Mouse (Mus musculus) liver, embryonic 16.5 days (tissue): ENCODE results near the gene Tnni3. TPM values are rescaled to one million over a fixed set of nuclear protein-coding genes. Genes with fewer than 3 reads are reported as not detected.

ENCODE experiments used
- ATAC-seq: fragments of 200-750 bp; cut with Nextera tagmentation; 2 replicates; pipeline ENCODE4 v1.8.0; 2017; ENCODE audit warnings: low read depth, mild to moderate bottlenecking, moderate number of reproducible peaks, moderate library complexity
- H3K27ac ChIP-seq: fragments of 300-500 bp; sonication (generic); 2 replicates; pipeline ENCODE4 v1.5.1; 2014; ENCODE audit warnings: mild to moderate bottlenecking, low read length
- H3K27me3 ChIP-seq: fragments of 300-500 bp; sonication (generic); 2 replicates; pipeline ENCODE4 v1.6.1; 2014; ENCODE audit warnings: low read depth, low read length, mixed read lengths; ENCODE audit not compliant: control insufficient read depth, insufficient read depth
- H3K36me3 ChIP-seq: fragments of 300-500 bp; sonication (generic); 2 replicates; pipeline ENCODE4 v1.6.1; 2014; ENCODE audit warnings: mild to moderate bottlenecking; ENCODE audit not compliant: control insufficient read depth, insufficient read depth
- H3K4me1 ChIP-seq: fragments of 300-500 bp; sonication (generic); 2 replicates; pipeline ENCODE4 v1.6.1; 2014; ENCODE audit warnings: low read depth, low read length, mixed read lengths; ENCODE audit not compliant: control insufficient read depth
- H3K4me2 ChIP-seq: fragments of 300-500 bp; sonication (generic); 2 replicates; pipeline ENCODE4 v1.6.1; 2014; ENCODE audit warnings: low read depth, low read length, mixed read lengths
- H3K4me3 ChIP-seq: fragments of 300-500 bp; sonication (generic); 2 replicates; pipeline ENCODE4 v1.5.1; 2014; ENCODE audit warnings: low read depth, mild to moderate bottlenecking, low read length
- H3K9ac ChIP-seq: fragments of 300-500 bp; sonication (generic); 2 replicates; pipeline ENCODE4 v1.6.1; 2014; ENCODE audit warnings: low read depth, low read length
- H3K9me3 ChIP-seq: fragments of 300-500 bp; sonication (generic); replicated peaks from 2 replicates; pipeline ENCODE4 v1.6.1; 2016; ENCODE audit warnings: low read length; ENCODE audit not compliant: control insufficient read depth
- WGBS: fragments of 180-500 bp; shearing (Covaris S2); extraction: QIAGEN DNeasy Blood & Tissue Kit; methylation state at CpG from one replicate; pipeline ENCODE4 v1.1.7; 2014; ENCODE audit not compliant: insufficient replicate concordance; 5-methylcytosine and 5-hydroxymethylcytosine counted together
- polyA plus RNA-seq: library from polyadenylated mRNA; unstranded; fragments of >200 nt; fragmentation: Nextera tagmentation; extraction: Ambion mirVana; gene quantifications from 2 replicates; pipeline ENCODE4 v1.2.1, GENCODE M21; 2015

The Tnni3 gene
- polyA plus RNA-seq, 1 experiment from 2014 or later = 0.32 TPM

DNA sequence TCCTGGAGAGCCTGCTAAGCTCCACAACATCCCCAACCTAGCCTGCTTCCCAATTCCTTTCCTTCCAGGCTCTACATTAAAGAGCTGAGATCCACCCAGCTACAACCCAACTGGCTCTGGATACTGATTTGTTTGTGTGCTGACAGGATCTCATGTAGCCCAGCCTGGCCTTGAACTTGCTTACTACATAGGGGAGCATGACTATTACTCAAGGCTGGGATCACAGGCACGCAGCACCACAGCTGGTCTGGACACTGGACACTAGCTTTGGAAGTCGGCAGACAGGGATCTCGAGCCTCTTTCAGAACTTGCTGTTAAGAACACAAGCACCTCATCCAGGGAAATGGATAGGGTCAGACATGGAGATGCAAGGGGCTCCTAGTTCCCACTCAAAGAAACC lies 27.6 kb downstream of the Tnni3 start:
- Histone ChIP-seq H3K36me3 (peaks cover 4% of the 10 kb centered on the region), H3K4me2 (no peak overlapping the region), H3K4me3 (no peak overlapping the region), H3K9ac (no peak overlapping the region), H3K9me3 (no peaks in the 10 kb centered on the region), H3K4me1 (peaks cover 28% of the 10 kb centered on the region), H3K27ac (no peak overlapping the region), H3K27me3 (no peaks in the 10 kb centered on the region)
- ATAC-seq = no peak
- WGBS = 79% methylated on average over 3 of the region's 3 CpGs

- H3K9ac ChIP-seq = no peak overlapping the region
Measured at GRCm38 (mm10) chr7:4493991-4494390, 30.0 kb downstream of the Tnni3 start.

DNA sequence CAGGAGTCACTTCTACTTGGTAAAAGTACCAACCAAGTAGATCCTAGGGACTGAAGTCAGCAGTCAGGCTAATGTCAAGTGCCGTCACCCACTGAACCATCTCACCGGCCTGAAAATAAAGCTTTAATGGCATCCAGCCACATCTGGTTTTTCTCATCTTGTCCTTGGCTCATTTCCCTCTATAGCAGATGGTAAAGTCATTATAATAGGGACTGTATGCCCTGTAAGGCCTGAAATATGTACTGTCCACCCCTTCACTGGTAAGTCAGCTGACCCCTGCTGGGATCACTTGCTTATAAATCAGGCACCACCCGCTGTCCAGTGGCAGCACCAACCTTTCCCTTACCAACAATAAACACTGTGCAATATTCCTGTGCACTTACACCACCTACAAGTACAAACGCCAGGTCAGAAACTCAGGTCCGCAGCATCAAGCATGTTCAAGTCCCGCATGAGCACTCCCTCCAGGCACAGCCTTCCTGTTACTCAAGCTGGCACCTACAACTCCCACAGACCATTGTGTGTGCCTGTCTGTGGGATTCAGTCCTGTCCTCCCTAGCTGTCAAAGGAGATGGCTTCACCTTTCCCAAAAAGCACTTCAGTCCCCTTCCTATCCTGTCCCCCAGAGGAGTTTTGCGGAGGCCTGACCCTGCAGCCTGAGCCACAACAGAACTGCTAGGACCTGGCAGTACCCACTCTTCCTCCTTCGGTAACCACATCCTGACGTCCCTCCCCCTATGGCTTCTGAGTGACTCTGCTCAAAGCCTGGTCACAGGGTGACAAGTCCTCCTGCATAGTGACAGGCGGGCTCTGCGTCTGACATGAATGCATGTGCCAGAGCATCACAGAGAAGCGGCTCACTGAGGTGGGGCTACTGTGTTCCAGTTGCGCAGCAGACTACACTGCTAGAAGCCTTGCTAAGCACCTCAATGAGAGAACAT lies 31.5 kb downstream of the Tnni3 start:
- Histone ChIP-seq H3K4me2 (no peak overlapping the region), H3K4me1 (peaks cover 16% of the 10 kb centered on the region), H3K27ac (0 out of 2 replicates have a peak overlapping the region, but pooled peaks have one; percentile 5), H3K4me3 (no peak overlapping the region), H3K9ac (no peak overlapping the region), H3K27me3 (no peaks in the 10 kb centered on the region), H3K9me3 (no peaks in the 10 kb centered on the region), H3K36me3 (peaks cover 19% of the 10 kb centered on the region)
- WGBS = 57% methylated on average over 13 of the region's 13 CpGs
- ATAC-seq = no peak

More at GRCm38 (mm10) chr7:4493991-4494390, 30.0 kb downstream of the Tnni3 start:
- H3K4me2 ChIP-seq = no peak overlapping the region
- WGBS = 19% methylated on average over 1 of the region's 1 CpGs
- H3K9me3 ChIP-seq = no peaks in the 10 kb centered on the region
- ATAC-seq = no peak
- peaks cover 18% of the 10 kb centered on the region for H3K4me1 ChIP-seq
- H3K4me3 ChIP-seq = no peak overlapping the region
- H3K27me3 ChIP-seq = no peaks in the 10 kb centered on the region
- no peak overlapping the region for H3K27ac ChIP-seq
- peaks cover 14% of the 10 kb centered on the region for H3K36me3 ChIP-seq

DNA sequence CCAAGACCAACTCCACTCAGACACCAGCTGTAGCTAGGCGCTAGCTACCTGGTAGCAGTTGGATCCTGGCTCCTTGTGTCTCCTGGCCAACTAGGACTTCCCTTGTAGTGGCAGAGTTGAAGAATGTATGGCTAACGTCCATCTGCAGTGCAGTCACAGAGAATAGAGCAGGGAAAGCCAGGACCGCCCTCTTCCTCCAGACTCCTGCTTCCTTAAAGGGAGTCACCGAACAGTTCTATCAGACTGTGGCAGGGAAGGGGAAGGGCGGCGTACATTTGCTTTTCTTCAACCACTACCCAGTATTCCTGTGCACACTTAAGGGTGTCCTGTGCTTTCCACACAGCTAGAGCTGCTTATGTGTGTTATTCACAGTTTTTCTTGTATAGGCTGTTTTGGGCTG lies 32.7 kb downstream of the Tnni3 start:
- H3K27ac ChIP-seq = no peak overlapping the region
- H3K4me2 ChIP-seq = no peak overlapping the region
- WGBS = 45% methylated on average over 6 of the region's 6 CpGs
- no peaks in the 10 kb centered on the region for H3K27me3 ChIP-seq
- H3K9ac ChIP-seq = no peak overlapping the region
- H3K36me3 ChIP-seq = peaks cover 15% of the 10 kb centered on the region
- no peaks in the 10 kb centered on the region for H3K9me3 ChIP-seq
- ATAC-seq = no peak
- peaks cover 16% of the 10 kb centered on the region for H3K4me1 ChIP-seq
- H3K4me3 ChIP-seq = no peak overlapping the region

- Histone ChIP-seq H3K4me3 (no peak overlapping the region), H3K9me3 (no peaks in the 10 kb centered on the region), H3K4me1 (no peaks in the 10 kb centered on the region), H3K4me2 (no peak overlapping the region), H3K36me3 (peaks cover 19% of the 10 kb centered on the region), H3K27me3 (peaks cover 22% of the 10 kb centered on the region), H3K9ac (no peak overlapping the region), H3K27ac (no peak overlapping the region)
- no peak for ATAC-seq
- WGBS = 77% methylated on average over 12 of the region's 12 CpGs
Measured at GRCm38 (mm10) chr7:4482281-4482680, 41.7 kb downstream of the Tnni3 start.

DNA sequence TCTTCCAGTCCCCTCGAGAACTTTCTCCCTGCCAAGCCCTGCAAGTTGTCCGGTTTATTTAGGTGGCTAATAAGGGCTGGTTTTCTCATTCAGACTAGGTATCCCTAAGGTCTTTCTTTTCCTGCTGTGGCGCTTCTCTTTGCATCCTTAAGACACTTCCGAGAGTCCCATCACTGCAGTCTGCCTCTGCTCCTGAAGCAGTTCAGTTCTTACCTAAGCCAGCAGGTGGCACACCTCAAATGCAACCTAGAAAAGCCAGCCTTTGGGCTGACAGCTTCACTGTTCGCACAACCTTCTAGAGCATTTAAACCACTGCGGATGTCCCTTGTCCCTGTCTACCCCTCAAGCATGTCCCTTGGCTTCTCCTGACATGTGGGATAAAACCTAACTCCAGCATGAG lies 44.4 kb downstream of the Tnni3 start:
- Histone ChIP-seq H3K9ac (no peak overlapping the region), H3K4me2 (no peak overlapping the region), H3K36me3 (peaks cover 13% of the 10 kb centered on the region), H3K27me3 (peaks cover 32% of the 10 kb centered on the region), H3K4me3 (no peak overlapping the region), H3K9me3 (no peaks in the 10 kb centered on the region), H3K27ac (no peak overlapping the region), H3K4me1 (no peaks in the 10 kb centered on the region)
- WGBS = 43% methylated on average over 6 of the region's 6 CpGs
- no peak for ATAC-seq

- ATAC-seq = no peak
Measured at GRCm38 (mm10) chr7:4478796-4479291, 45.2 kb downstream of the Tnni3 start.

GRCm38 (mm10) chr7:4478021-4478795 lies 45.8 kb downstream of the Tnni3 start:
- no peak overlapping the region for H3K9ac ChIP-seq
- H3K27me3 ChIP-seq = peaks cover 40% of the 10 kb centered on the region
- peaks cover 8% of the 10 kb centered on the region for H3K36me3 ChIP-seq
- H3K4me1 ChIP-seq = no peaks in the 10 kb centered on the region
- ATAC-seq = peak; percentile 88
- H3K9me3 ChIP-seq = no peaks in the 10 kb centered on the region
- peak overlapping the region; percentile 44 for H3K4me3 ChIP-seq
- H3K27ac ChIP-seq = 0 out of 2 replicates have a peak overlapping the region, but pooled peaks have one; percentile 1
- H3K4me2 ChIP-seq = peak overlapping the region; percentile 50
- WGBS = 3% methylated on average over 39 of the region's 39 CpGs

More at GRCm38 (mm10) chr7:4478796-4479291, 45.2 kb downstream of the Tnni3 start:
- H3K4me2 ChIP-seq = peak overlapping the region; percentile 50
- peaks cover 8% of the 10 kb centered on the region for H3K36me3 ChIP-seq
- no peaks in the 10 kb centered on the region for H3K9me3 ChIP-seq
- 9% methylated on average over 16 of the region's 16 CpGs for WGBS
- H3K9ac ChIP-seq = no peak overlapping the region
- H3K27ac ChIP-seq = no peak overlapping the region
- no peaks in the 10 kb centered on the region for H3K4me1 ChIP-seq
- H3K27me3 ChIP-seq = peaks cover 38% of the 10 kb centered on the region
- H3K4me3 ChIP-seq = peak overlapping the region; percentile 44
